Mouse (Mus musculus) olfactory bulb, adult 2 months (tissue): ENCODE results near the gene Pitpnm3. TPM values are rescaled to one million over a fixed set of nuclear protein-coding genes. Genes with fewer than 3 reads are reported as not detected.
A peak's percentile ranks its signal among the peaks of the same experiment; 100 is the strongest.

Experiments used
- H3K27ac ChIP-seq: fragments of 200-500 bp; 2 replicates; pipeline ENCODE4 v1.5.1; 2012; ENCODE audit warnings: low read depth, low read length; ENCODE audit not compliant: insufficient read depth
- H3K4me1 ChIP-seq: fragments of 200-500 bp; 2 replicates; pipeline ENCODE4 v1.6.1; 2012; ENCODE audit warnings: low read length; ENCODE audit not compliant: control insufficient read depth, insufficient read depth
- H3K4me3 ChIP-seq: fragments of 200-500 bp; 2 replicates; pipeline ENCODE4 v1.5.1; 2012; ENCODE audit warnings: mild to moderate bottlenecking, low read depth, low read length, moderate library complexity; ENCODE audit not compliant: insufficient read depth
- CTCF ChIP-seq: fragments of 200-500 bp; IDR thresholded peaks from 2 replicates; pipeline ENCODE4 v1.5.1; 2012; ENCODE audit warnings: low read depth, mild to moderate bottlenecking, low read length, moderate library complexity; ENCODE audit not compliant: insufficient read depth
- POLR2A ChIP-seq: fragments of 200-500 bp; IDR thresholded peaks from 2 replicates; pipeline ENCODE4 v1.6.1; 2012; ENCODE audit warnings: mild to moderate bottlenecking, low read depth, low read length, moderate library complexity; ENCODE audit not compliant: insufficient read depth
- WGBS: fragments of 180-500 bp; shearing (Covaris S2); methylation state at CpG from one replicate; pipeline ENCODE4 v1.1.7; 2018; 5-methylcytosine and 5-hydroxymethylcytosine counted together
- polyA plus RNA-seq: library from polyadenylated mRNA; stranded (reverse); fragments of >200 nt; gene quantifications from 2 replicates; pipeline ENCODE4 v1.2.4, GENCODE M21; 2012; ENCODE audit warnings: low replicate concordance; ENCODE audit not compliant: missing spikeins, insufficient read depth, insufficient read length

Pitpnm3 gene
- polyA plus RNA-seq, 1 experiment = not detected

DNA sequence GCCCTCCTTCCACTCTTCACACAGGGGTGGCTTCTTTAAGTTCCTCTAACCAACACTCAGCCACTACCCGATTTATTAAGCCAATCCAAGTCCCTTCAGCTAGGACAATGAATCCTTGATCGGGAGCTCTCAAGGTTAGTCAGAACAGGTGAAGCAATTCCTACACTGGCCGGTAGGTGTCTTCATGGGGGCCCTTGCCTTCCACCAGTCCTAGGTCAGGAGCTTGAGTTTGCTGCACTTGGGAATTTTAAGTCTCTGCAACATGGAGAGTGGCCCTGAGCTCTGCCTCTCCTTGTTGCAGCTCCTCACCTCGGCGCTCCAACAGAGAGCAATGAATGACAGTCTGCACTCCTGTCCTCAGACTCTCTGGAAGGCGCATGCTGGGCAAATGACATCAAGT, 69.2 kb downstream of the Pitpnm3 start:
- no peak for TF ChIP-seq POLR2A
- no peak for TF ChIP-seq CTCF

GRCm38 (mm10) chr11:72065103-72065502, 70.5 kb downstream of the Pitpnm3 start:
- H3K4me1 ChIP-seq = peaks cover 45% of the 10 kb centered on the region
- TF ChIP-seq POLR2A = no peak
- no peak for TF ChIP-seq CTCF
- H3K4me3 ChIP-seq = no peak overlapping the region
- H3K27ac ChIP-seq = peak overlapping the region; percentile 94
- 23% methylated on average over 8 of the region's 8 CpGs for WGBS

More for the DNA sequence above, 69.2 kb downstream of the Pitpnm3 start:
- Histone ChIP-seq H3K4me3 (no peak overlapping the region), H3K27ac (0 out of 2 replicates have a peak overlapping the region, but pooled peaks have one; percentile 94), H3K4me1 (peaks cover 54% of the 10 kb centered on the region)
- WGBS = 54% methylated on average over 6 of the region's 6 CpGs

- Histone ChIP-seq H3K4me3 (no peak overlapping the region), H3K27ac (no peak overlapping the region), H3K4me1 (peaks cover 45% of the 10 kb centered on the region)
- TF ChIP-seq POLR2A (no peak), CTCF (no peak)
- 91% methylated on average over 6 of the region's 6 CpGs for WGBS
Measured at GRCm38 (mm10) chr11:72064414-72064813, 71.2 kb downstream of the Pitpnm3 start.

- Histone ChIP-seq H3K27ac (no peak overlapping the region), H3K4me1 (peaks cover 47% of the 10 kb centered on the region), H3K4me3 (no peak overlapping the region)
- no peak for TF ChIP-seq POLR2A
- no peak for TF ChIP-seq CTCF
- WGBS = 86% methylated on average over 13 of the region's 13 CpGs
Measured at GRCm38 (mm10) chr11:72061093-72061620, 74.4 kb downstream of the Pitpnm3 start.

DNA sequence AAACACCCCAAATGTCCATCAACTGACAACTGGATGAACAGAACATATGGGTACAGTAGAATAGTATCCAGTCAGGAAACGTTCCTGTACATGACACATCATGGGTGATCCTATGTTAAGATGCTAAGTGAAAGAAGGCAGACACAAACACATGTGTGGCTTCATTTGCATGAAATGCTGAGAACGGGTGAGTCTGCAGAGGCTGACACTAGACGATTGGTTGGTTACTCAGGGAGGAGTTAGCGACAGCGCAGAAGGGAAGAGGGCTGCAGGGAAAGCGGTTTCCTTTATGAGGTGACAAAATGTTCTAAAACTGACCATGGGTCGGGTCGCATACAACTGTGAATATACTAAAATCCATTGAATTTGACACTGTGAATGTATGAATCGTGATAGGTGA, 75.2 kb downstream of the Pitpnm3 start:
- H3K27ac ChIP-seq = no peak overlapping the region
- 80% methylated on average over 9 of the region's 9 CpGs for WGBS
- TF ChIP-seq POLR2A = no peak
- no peak for TF ChIP-seq CTCF
- H3K4me1 ChIP-seq = peaks cover 45% of the 10 kb centered on the region
- H3K4me3 ChIP-seq = no peak overlapping the region

- Histone ChIP-seq H3K4me1 (peaks cover 37% of the 10 kb centered on the region), H3K27ac (no peak overlapping the region), H3K4me3 (no peak overlapping the region)
- TF ChIP-seq CTCF = no peak
- TF ChIP-seq POLR2A = no peak
- 69% methylated on average over 3 of the region's 3 CpGs for WGBS
Measured at GRCm38 (mm10) chr11:72057166-72057565, 78.4 kb downstream of the Pitpnm3 start.

DNA sequence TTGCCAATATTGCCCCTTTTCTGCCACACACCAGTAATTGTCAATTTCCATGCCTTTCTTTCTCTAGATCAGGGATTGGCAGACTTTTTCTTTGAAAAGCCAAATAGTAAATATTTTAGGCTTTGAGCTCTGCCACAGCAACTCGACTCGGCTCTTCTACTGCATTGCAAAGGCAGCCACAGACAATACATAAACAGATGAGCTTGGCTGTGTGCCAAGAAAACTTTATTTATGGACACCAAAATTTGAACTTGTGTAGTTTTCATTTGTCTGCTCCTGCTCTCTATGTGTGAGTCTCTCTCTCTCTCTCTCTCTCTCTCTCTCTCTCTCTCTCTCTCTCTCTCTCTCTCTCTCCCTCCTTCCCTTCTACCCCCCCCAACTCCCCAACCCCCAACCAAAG, 80.4 kb downstream of the Pitpnm3 start:
- Histone ChIP-seq H3K4me1 (peaks cover 43% of the 10 kb centered on the region), H3K4me3 (no peak overlapping the region), H3K27ac (no peak overlapping the region)
- 5% methylated on average over 2 of the region's 2 CpGs for WGBS
- TF ChIP-seq CTCF (no peak), POLR2A (no peak)

DNA sequence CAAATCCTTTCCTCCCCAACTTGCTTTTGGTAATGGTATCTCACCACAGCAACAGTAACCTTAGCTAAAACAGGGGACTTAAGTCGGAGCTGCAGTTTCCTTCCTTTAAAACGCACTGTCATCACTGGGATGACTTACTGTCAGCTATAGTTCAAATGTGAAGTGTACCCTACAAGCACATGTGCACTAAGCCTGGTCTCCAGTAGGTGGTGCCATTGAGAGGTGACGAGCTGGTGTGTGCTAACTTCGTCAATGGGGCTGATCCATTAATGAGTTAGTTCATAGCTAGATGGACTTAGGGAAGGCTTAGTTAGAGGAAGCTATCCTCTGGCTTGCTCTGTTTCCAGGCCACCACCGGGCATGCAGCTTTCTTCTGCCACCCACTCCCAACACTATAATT, 82.9 kb downstream of the Pitpnm3 start:
- WGBS = 14% methylated on average over 5 of the region's 5 CpGs
- no peak overlapping the region for H3K27ac ChIP-seq
- no peak overlapping the region for H3K4me3 ChIP-seq
- peaks cover 30% of the 10 kb centered on the region for H3K4me1 ChIP-seq
- 0 out of 2 replicates have a peak, but pooled peaks have one; percentile 9 for TF ChIP-seq CTCF
- no peak for TF ChIP-seq POLR2A

- no peak overlapping the region for H3K4me3 ChIP-seq
- H3K4me1 ChIP-seq = peaks cover 28% of the 10 kb centered on the region
- WGBS = 73% methylated on average over 3 of the region's 3 CpGs
- H3K27ac ChIP-seq = no peak overlapping the region
- TF ChIP-seq CTCF (no peak), POLR2A (no peak)
Measured at GRCm38 (mm10) chr11:72052221-72052620, 83.4 kb downstream of the Pitpnm3 start.

GRCm38 (mm10) chr11:72050895-72051858, 84.4 kb downstream of the Pitpnm3 start:
- H3K4me3 ChIP-seq = peak overlapping the region; percentile 25
- no peak for TF ChIP-seq POLR2A
- no peak; the same call in 1 of the 2 replicates for TF ChIP-seq CTCF
- H3K27ac ChIP-seq = no peak overlapping the region
- H3K4me1 ChIP-seq = peaks cover 22% of the 10 kb centered on the region
- 16% methylated on average over 45 of the region's 45 CpGs for WGBS
